Mouse (Mus musculus): ENCODE measurements around the gene Pglyrp2. TPM values are rescaled to one million over a fixed set of nuclear protein-coding genes. Genes with fewer than 3 reads are reported as not detected.
A peak's percentile ranks its signal among the peaks of the same experiment; 100 is the strongest.

Pglyrp2 gene
- polyA plus RNA-seq, 1 experiment = not detected

- H3K36me3 ChIP-seq (ENCODE audit: control insufficient read depth, insufficient read depth) = no peaks in the 10 kb centered on the region
- peaks cover 18% of the 10 kb centered on the region for H3K27me3 ChIP-seq (ENCODE audit: control insufficient read depth, insufficient read depth, insufficient read length)
- no peak for TF ChIP-seq CTCF (IDR thresholded peaks at IDR 0.05; ENCODE audit: control insufficient read depth, insufficient read depth, insufficient read length)
- no peak for TF ChIP-seq MYOG (IDR thresholded peaks at IDR 0.05; ENCODE audit: control insufficient read depth, extremely low read depth, insufficient read length)
- TF ChIP-seq FOSL1 (IDR thresholded peaks at IDR 0.05; ENCODE audit: insufficient read depth, low read length, poor library complexity, severe bottlenecking) = no peak
- no peak for TF ChIP-seq CEBPB (IDR thresholded peaks at IDR 0.05; ENCODE audit: low read depth)
- no peak for TF ChIP-seq MAX (IDR thresholded peaks at IDR 0.05)
- TF ChIP-seq USF1 (IDR thresholded peaks at IDR 0.05; ENCODE audit: low read depth) = no peak
- TF ChIP-seq MYOD1 (IDR thresholded peaks at IDR 0.05; ENCODE audit: control insufficient read depth, insufficient read length, low read depth) = no peak
- H3ac ChIP-seq (ENCODE audit: control insufficient read depth, insufficient read length, low read depth) = peak overlapping the region; percentile 80
- H3K79me3 ChIP-seq (ENCODE audit: low read depth) = no peaks in the 10 kb centered on the region
- no peaks in the 10 kb centered on the region for H3K79me2 ChIP-seq (ENCODE audit: control insufficient read depth, insufficient read depth)
- peak overlapping the region; percentile 40 for H3K4me3 ChIP-seq (ENCODE audit: insufficient read depth, poor library complexity, severe bottlenecking)
These were observed 35.4 kb downstream of the Pglyrp2 start for GRCm38 (mm10) chr17:32388370-32389100.

DNA sequence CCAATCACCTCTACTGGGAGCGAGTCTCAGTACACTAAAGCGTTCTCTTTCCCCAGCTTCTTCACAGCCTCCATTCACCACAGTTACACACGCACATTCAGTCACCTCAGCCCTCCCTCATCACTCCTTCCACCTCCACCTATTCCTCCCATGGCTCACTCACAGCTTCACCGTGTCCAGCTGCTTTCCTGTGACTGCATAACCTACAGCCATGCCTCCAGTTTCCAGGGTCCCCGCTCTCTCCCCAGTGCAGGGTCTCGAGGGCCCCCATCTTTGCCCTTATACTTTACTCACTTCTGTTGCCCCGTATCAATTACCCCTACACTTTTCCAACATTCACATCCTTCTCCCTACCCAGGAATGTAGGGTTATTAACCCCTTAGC, 36.0 kb downstream of the Pglyrp2 start:
- no peak overlapping the region for H3K4me3 ChIP-seq (ENCODE audit: insufficient read depth, poor library complexity, severe bottlenecking)
- no peaks in the 10 kb centered on the region for H3K79me3 ChIP-seq (ENCODE audit: low read depth)

DNA sequence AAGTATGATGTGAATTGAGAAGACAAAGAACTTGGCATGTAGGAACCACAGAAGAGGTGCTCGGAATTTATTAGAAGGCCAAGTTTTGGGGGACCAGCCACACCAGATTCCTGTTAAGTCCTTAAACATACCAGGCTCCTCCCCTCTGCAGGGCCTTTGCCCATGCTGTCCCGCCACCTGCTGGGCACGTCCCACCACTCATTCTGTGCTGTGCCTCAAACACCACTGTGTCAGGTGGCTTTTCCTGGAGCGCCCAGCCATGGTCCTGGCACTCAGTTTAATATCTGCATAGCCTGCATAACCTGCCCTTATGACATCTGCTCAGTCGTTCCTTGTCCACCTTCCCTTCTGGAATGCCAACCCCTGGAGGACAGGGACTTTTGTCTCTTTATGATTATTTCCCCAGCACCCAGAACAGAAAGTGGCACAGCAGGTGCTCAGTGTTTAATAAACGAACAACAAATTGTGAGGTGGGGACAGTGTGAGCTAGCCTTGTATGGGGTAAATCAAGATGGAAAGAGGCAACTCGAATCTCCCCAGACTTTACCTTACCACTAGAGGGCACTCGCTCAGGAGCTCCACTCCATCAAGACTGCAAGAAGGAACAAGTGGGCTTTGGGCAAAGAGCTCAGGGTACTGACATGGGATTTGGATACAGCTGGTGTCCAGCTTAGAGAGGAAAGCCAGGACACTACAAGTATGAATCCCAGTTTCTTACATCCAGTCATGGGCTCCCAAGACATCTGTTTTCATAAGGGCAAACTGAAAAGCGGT, 37.1 kb downstream of the Pglyrp2 start:
- Histone ChIP-seq H3ac (ENCODE audit: control insufficient read depth, insufficient read length, low read depth) (no peak overlapping the region), H3K79me2 (ENCODE audit: control insufficient read depth, insufficient read depth) (no peaks in the 10 kb centered on the region), H3K79me3 (ENCODE audit: low read depth) (no peaks in the 10 kb centered on the region), H3K36me3 (ENCODE audit: control insufficient read depth, insufficient read depth) (no peaks in the 10 kb centered on the region), H3K27me3 (ENCODE audit: control insufficient read depth, insufficient read depth, insufficient read length) (peaks cover 6% of the 10 kb centered on the region), H3K4me3 (ENCODE audit: insufficient read depth, poor library complexity, severe bottlenecking) (no peak overlapping the region)
- TF ChIP-seq MYOD1 (IDR thresholded peaks at IDR 0.05; ENCODE audit: control insufficient read depth, insufficient read length, low read depth) (no peak), CTCF (IDR thresholded peaks at IDR 0.05; ENCODE audit: control insufficient read depth, insufficient read depth, insufficient read length) (peak; percentile 53)

More for the DNA sequence above, 36.0 kb downstream of the Pglyrp2 start:
- no peak overlapping the region for H3ac ChIP-seq (ENCODE audit: control insufficient read depth, insufficient read length, low read depth)
- peaks cover 14% of the 10 kb centered on the region for H3K27me3 ChIP-seq (ENCODE audit: control insufficient read depth, insufficient read depth, insufficient read length)
- H3K79me2 ChIP-seq (ENCODE audit: control insufficient read depth, insufficient read depth) = no peaks in the 10 kb centered on the region
- no peaks in the 10 kb centered on the region for H3K36me3 ChIP-seq (ENCODE audit: control insufficient read depth, insufficient read depth)
- TF ChIP-seq MYOD1 (IDR thresholded peaks at IDR 0.05; ENCODE audit: control insufficient read depth, insufficient read length, low read depth) (no peak), FOSL1 (IDR thresholded peaks at IDR 0.05; ENCODE audit: insufficient read depth, low read length, poor library complexity, severe bottlenecking) (no peak), MAX (IDR thresholded peaks at IDR 0.05) (no peak), CEBPB (IDR thresholded peaks at IDR 0.05; ENCODE audit: low read depth) (no peak), CTCF (IDR thresholded peaks at IDR 0.05; ENCODE audit: control insufficient read depth, insufficient read depth, insufficient read length) (no peak), USF1 (IDR thresholded peaks at IDR 0.05; ENCODE audit: low read depth) (no peak), MYOG (IDR thresholded peaks at IDR 0.05; ENCODE audit: control insufficient read depth, extremely low read depth, insufficient read length) (no peak)

GRCm38 (mm10) chr17:32383661-32384060, 40.3 kb downstream of the Pglyrp2 start:
- H3K79me2 ChIP-seq (ENCODE audit: control insufficient read depth, insufficient read depth) = no peaks in the 10 kb centered on the region
- no peak overlapping the region for H3K4me3 ChIP-seq (ENCODE audit: insufficient read depth, poor library complexity, severe bottlenecking)
- H3ac ChIP-seq (ENCODE audit: control insufficient read depth, insufficient read length, low read depth) = no peak overlapping the region
- H3K27me3 ChIP-seq (ENCODE audit: control insufficient read depth, insufficient read depth, insufficient read length) = no peaks in the 10 kb centered on the region
- no peak for TF ChIP-seq CEBPB (IDR thresholded peaks at IDR 0.05; ENCODE audit: low read depth)
- TF ChIP-seq MAX (IDR thresholded peaks at IDR 0.05) = no peak
- no peak for TF ChIP-seq CTCF (IDR thresholded peaks at IDR 0.05; ENCODE audit: control insufficient read depth, insufficient read depth, insufficient read length)
- TF ChIP-seq USF1 (IDR thresholded peaks at IDR 0.05; ENCODE audit: low read depth) = no peak
- TF ChIP-seq MYOD1 (IDR thresholded peaks at IDR 0.05; ENCODE audit: control insufficient read depth, insufficient read length, low read depth) = no peak
- no peak for TF ChIP-seq MYOG (IDR thresholded peaks at IDR 0.05; ENCODE audit: control insufficient read depth, extremely low read depth, insufficient read length)
- no peak for TF ChIP-seq FOSL1 (IDR thresholded peaks at IDR 0.05; ENCODE audit: insufficient read depth, low read length, poor library complexity, severe bottlenecking)
- H3K79me3 ChIP-seq (ENCODE audit: low read depth) = no peaks in the 10 kb centered on the region
- H3K36me3 ChIP-seq (ENCODE audit: control insufficient read depth, insufficient read depth) = no peaks in the 10 kb centered on the region

DNA sequence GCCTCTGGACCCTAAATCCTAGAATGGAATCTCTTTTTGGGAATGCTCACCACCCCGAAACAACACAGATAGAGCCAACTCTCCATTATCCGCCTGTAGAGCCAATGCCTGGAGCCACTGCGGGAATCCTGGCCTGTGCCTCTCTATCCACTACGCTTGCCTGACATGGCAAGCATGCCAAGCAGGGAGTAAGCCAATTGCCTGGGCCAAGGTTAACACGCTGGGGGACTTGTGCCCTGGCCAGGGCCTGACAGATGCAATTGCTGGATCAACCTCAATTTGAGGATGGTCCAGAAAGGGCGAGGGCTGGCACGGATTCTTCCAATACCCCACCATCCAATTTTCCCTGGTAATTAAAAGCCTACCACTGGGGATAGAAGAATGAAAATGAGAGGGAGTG, 41.4 kb downstream of the Pglyrp2 start:
- H3ac ChIP-seq (ENCODE audit: control insufficient read depth, insufficient read length, low read depth) = no peak overlapping the region
- H3K36me3 ChIP-seq (ENCODE audit: control insufficient read depth, insufficient read depth) = no peaks in the 10 kb centered on the region
- TF ChIP-seq CTCF (IDR thresholded peaks at IDR 0.05; ENCODE audit: control insufficient read depth, insufficient read depth, insufficient read length) (no peak), FOSL1 (IDR thresholded peaks at IDR 0.05; ENCODE audit: insufficient read depth, low read length, poor library complexity, severe bottlenecking) (no peak), MYOG (IDR thresholded peaks at IDR 0.05; ENCODE audit: control insufficient read depth, extremely low read depth, insufficient read length) (no peak)
- no peak overlapping the region for H3K4me3 ChIP-seq (ENCODE audit: insufficient read depth, poor library complexity, severe bottlenecking)
- no peaks in the 10 kb centered on the region for H3K79me2 ChIP-seq (ENCODE audit: control insufficient read depth, insufficient read depth)
- no peaks in the 10 kb centered on the region for H3K79me3 ChIP-seq (ENCODE audit: low read depth)
- no peaks in the 10 kb centered on the region for H3K27me3 ChIP-seq (ENCODE audit: control insufficient read depth, insufficient read depth, insufficient read length)
